Mouse (Mus musculus) forebrain, postnatal 0 days (tissue): ENCODE results near the gene Sbf2. TPM values are rescaled to one million over a fixed set of nuclear protein-coding genes. Genes with fewer than 3 reads are reported as not detected.
"Not testable (repeated sequence)": the region's sequence is repeated elsewhere in the genome, so short reads cannot be mapped to it uniquely, and the experiment has no call there.

Source experiments
- ATAC-seq: fragments of 200-750 bp; cut with Nextera tagmentation; 2 replicates; pipeline ENCODE4 v1.8.0; 2017; ENCODE audit warnings: mild to moderate bottlenecking, moderate library complexity
- DNase-seq: peaks from one replicate; pipeline ENCODE4 v3.0.0-alpha.2; 2015
- H3K27ac ChIP-seq: fragments of 300-500 bp; sonication (generic); 2 replicates; pipeline ENCODE4 v1.5.1; 2014; ENCODE audit warnings: low read depth, mild to moderate bottlenecking, antibody characterized with exemption, low read length, moderate library complexity, mixed read lengths
- H3K27me3 ChIP-seq: fragments of 300-500 bp; sonication (generic); 2 replicates; pipeline ENCODE4 v1.6.1; 2014; ENCODE audit warnings: mild to moderate bottlenecking, low read length, mixed read lengths; ENCODE audit not compliant: insufficient read depth
- H3K36me3 ChIP-seq: fragments of 300-500 bp; sonication (generic); 2 replicates; pipeline ENCODE4 v1.6.1; 2014; ENCODE audit warnings: mild to moderate bottlenecking, moderate library complexity; ENCODE audit not compliant: insufficient read depth
- H3K4me1 ChIP-seq: fragments of 300-500 bp; sonication (generic); 2 replicates; pipeline ENCODE4 v1.6.1; 2014; ENCODE audit warnings: antibody characterized with exemption; ENCODE audit not compliant: insufficient read depth
- H3K4me2 ChIP-seq: fragments of 300-500 bp; sonication (generic); 2 replicates; pipeline ENCODE4 v1.6.1; 2014; ENCODE audit warnings: low read depth, mild to moderate bottlenecking, moderate library complexity
- H3K4me3 ChIP-seq: fragments of 300-500 bp; sonication (generic); 2 replicates; pipeline ENCODE4 v1.5.1; 2014; ENCODE audit warnings: low read depth, low read length, mixed read lengths
- H3K9ac ChIP-seq: fragments of 300-500 bp; sonication (generic); 2 replicates; pipeline ENCODE4 v1.6.1; 2014; ENCODE audit warnings: mild to moderate bottlenecking
- H3K9me3 ChIP-seq: fragments of 300-500 bp; sonication (generic); 2 replicates; pipeline ENCODE4 v1.6.1; 2016; ENCODE audit warnings: low read length
- CTCF ChIP-seq: sonication (generic); IDR thresholded peaks from 2 replicates; pipeline ENCODE4 v1.5.1; 2016; ENCODE audit warnings: antibody characterized with exemption, control low read depth, low read depth
- WGBS: fragments of 180-500 bp; shearing (Covaris S2); extraction: QIAGEN DNeasy Blood & Tissue Kit; methylation state at CpG from one replicate; pipeline ENCODE4 v1.1.7; 2014; 5-methylcytosine and 5-hydroxymethylcytosine counted together
- polyA plus RNA-seq: library from polyadenylated mRNA; unstranded; fragments of >200 nt; fragmentation: Nextera tagmentation; extraction: Ambion mirVana; gene quantifications from 2 replicates; pipeline ENCODE4 v1.2.1, GENCODE M21; 2015
- total RNA-seq: library from RNA; depleted of rRNA; stranded (reverse); fragments of >200 nt; gene quantifications from 2 replicates; pipeline ENCODE4 v1.2.3, GENCODE M21; 2014

Gene Sbf2
- total and polyA plus RNA-seq, 2 experiments from 2014 or later: 43.3 to 88.3 TPM

- Histone ChIP-seq H3K36me3 (no peaks in the 10 kb centered on the region), H3K27ac (no peak overlapping the region), H3K27me3 (no peaks in the 10 kb centered on the region), H3K4me3 (no peak overlapping the region), H3K9ac (no peak overlapping the region), H3K9me3 (no peaks in the 10 kb centered on the region), H3K4me1 (no peaks in the 10 kb centered on the region), H3K4me2 (no peak overlapping the region)
- TF ChIP-seq CTCF: no peak
- ATAC-seq (no peak), DNase-seq (no peak)
- WGBS: 83% methylated on average over 6 of the region's 6 CpGs
Measured at GRCm38 (mm10) chr7:110649133-110649987, 34.6 kb upstream of the Sbf2 start.

- 85% methylated on average over 13 of the region's 13 CpGs for WGBS
- Histone ChIP-seq H3K36me3 (no peaks in the 10 kb centered on the region), H3K4me1 (no peaks in the 10 kb centered on the region), H3K27me3 (no peaks in the 10 kb centered on the region), H3K27ac (no peak overlapping the region), H3K4me2 (no peak overlapping the region), H3K9me3 (no peaks in the 10 kb centered on the region), H3K4me3 (no peak overlapping the region), H3K9ac (no peak overlapping the region)
- no peak for TF ChIP-seq CTCF
- DNase-seq (no peak), ATAC-seq (no peak)
Measured at GRCm38 (mm10) chr7:110648455-110649085, 33.8 kb upstream of the Sbf2 start.

- no peak for TF ChIP-seq CTCF
- no peak overlapping the region for H3K4me2 ChIP-seq
- DNase-seq (no peak), ATAC-seq (no peak)
- no peak overlapping the region for H3K9ac ChIP-seq
- H3K9me3 ChIP-seq: no peaks in the 10 kb centered on the region
- WGBS: 82% methylated on average over 15 of the region's 15 CpGs
- no peaks in the 10 kb centered on the region for H3K4me1 ChIP-seq
- H3K27me3 ChIP-seq: no peaks in the 10 kb centered on the region
- H3K27ac ChIP-seq: no peak overlapping the region
- no peaks in the 10 kb centered on the region for H3K36me3 ChIP-seq
- H3K4me3 ChIP-seq: no peak overlapping the region
Measured at GRCm38 (mm10) chr7:110647559-110648454, 33.1 kb upstream of the Sbf2 start.

GRCm38 (mm10) chr7:110646611-110647407 lies 32.1 kb upstream of the Sbf2 start:
- no peak overlapping the region for H3K4me2 ChIP-seq
- no peaks in the 10 kb centered on the region for H3K4me1 ChIP-seq
- ATAC-seq: no peak
- TF ChIP-seq CTCF: no peak
- no peak overlapping the region for H3K4me3 ChIP-seq
- no peak overlapping the region for H3K9ac ChIP-seq
- no peaks in the 10 kb centered on the region for H3K9me3 ChIP-seq
- no peaks in the 10 kb centered on the region for H3K36me3 ChIP-seq
- H3K27me3 ChIP-seq: no peaks in the 10 kb centered on the region
- WGBS: 92% methylated on average over 8 of the region's 8 CpGs
- DNase-seq: no peak
- no peak overlapping the region for H3K27ac ChIP-seq

- no peak for TF ChIP-seq CTCF
- Histone ChIP-seq H3K4me1 (no peaks in the 10 kb centered on the region), H3K4me3 (no peak overlapping the region), H3K27me3 (no peaks in the 10 kb centered on the region), H3K9ac (no peak overlapping the region), H3K36me3 (no peaks in the 10 kb centered on the region), H3K9me3 (no peaks in the 10 kb centered on the region), H3K27ac (no peak overlapping the region), H3K4me2 (no peak overlapping the region)
- WGBS: 83% methylated on average over 6 of the region's 6 CpGs
- ATAC-seq (no peak), DNase-seq (no peak)
Measured at GRCm38 (mm10) chr7:110645859-110646258, 31.1 kb upstream of the Sbf2 start.

GRCm38 (mm10) chr7:110645311-110645710 lies 30.6 kb upstream of the Sbf2 start:
- Histone ChIP-seq H3K27ac (no peak overlapping the region), H3K4me1 (no peaks in the 10 kb centered on the region), H3K36me3 (no peaks in the 10 kb centered on the region), H3K9me3 (no peaks in the 10 kb centered on the region), H3K4me2 (no peak overlapping the region), H3K4me3 (no peak overlapping the region), H3K27me3 (no peaks in the 10 kb centered on the region), H3K9ac (no peak overlapping the region)
- peak; percentile 78 for ATAC-seq
- TF ChIP-seq CTCF: peak; percentile 81
- 66% methylated on average over 5 of the region's 5 CpGs for WGBS
- DNase-seq: peak; percentile 80

GRCm38 (mm10) chr7:110639958-110640357 lies 25.2 kb upstream of the Sbf2 start:
- not testable (repeated sequence) for H3K27ac ChIP-seq, DNase-seq, H3K4me1 ChIP-seq, H3K27me3 ChIP-seq, ATAC-seq, H3K36me3 ChIP-seq, H3K9me3 ChIP-seq, H3K4me3 ChIP-seq, H3K4me2 ChIP-seq, H3K9ac ChIP-seq
- 97% methylated on average over 3 of the region's 3 CpGs for WGBS
